Mouse (Mus musculus) forebrain, embryonic 11.5 days (tissue): ENCODE measurements around the gene Ankrd1. TPM values are rescaled to one million over a fixed set of nuclear protein-coding genes. Genes with fewer than 3 reads are reported as not detected.

Source experiments
- ATAC-seq: fragments of 200-750 bp; cut with Nextera tagmentation; replicated peaks from 2 replicates; pipeline ENCODE4 v1.8.0; 2017; ENCODE audit warnings: moderate TSS enrichment; ENCODE audit not compliant: low FRiP score
- DNase-seq: peaks from one replicate; pipeline ENCODE4 v3.0.0-alpha.2; 2017; ENCODE audit warnings: low spot score
- H3K27ac ChIP-seq: fragments of 300-500 bp; sonication (generic); 2 replicates; pipeline ENCODE4 v1.5.1; 2014; ENCODE audit warnings: low read depth, low read length
- H3K27me3 ChIP-seq: fragments of 300-500 bp; sonication (generic); 2 replicates; pipeline ENCODE4 v1.6.1; 2014; ENCODE audit warnings: mild to moderate bottlenecking, low read length, mixed read lengths; ENCODE audit not compliant: control insufficient read depth, insufficient read depth
- H3K36me3 ChIP-seq: fragments of 300-500 bp; sonication (generic); 2 replicates; pipeline ENCODE4 v1.6.1; 2014; ENCODE audit warnings: mild to moderate bottlenecking, low read length, moderate library complexity, mixed read lengths; ENCODE audit not compliant: control insufficient read depth, insufficient read depth
- H3K4me1 ChIP-seq: fragments of 300-500 bp; sonication (generic); replicated peaks from 2 replicates; pipeline ENCODE4 v1.6.1; 2014; ENCODE audit warnings: low read length, mixed read lengths; ENCODE audit not compliant: control insufficient read depth, insufficient read depth
- H3K4me2 ChIP-seq: fragments of 300-500 bp; sonication (generic); 2 replicates; pipeline ENCODE4 v1.6.1; 2014; ENCODE audit warnings: low read depth, mild to moderate bottlenecking, low read length, moderate library complexity, mixed read lengths; ENCODE audit not compliant: severe bottlenecking
- H3K4me3 ChIP-seq: fragments of 300-500 bp; sonication (generic); 2 replicates; pipeline ENCODE4 v1.5.1; 2014; ENCODE audit warnings: low read depth, low read length
- H3K9ac ChIP-seq: fragments of 300-500 bp; sonication (generic); 2 replicates; pipeline ENCODE4 v1.6.1; 2014; ENCODE audit warnings: low read length
- H3K9me3 ChIP-seq: fragments of 300-500 bp; sonication (generic); 2 replicates; pipeline ENCODE4 v1.6.1; 2016; ENCODE audit warnings: low read length, mixed read lengths; ENCODE audit not compliant: control insufficient read depth
- WGBS: fragments of 180-500 bp; shearing (Covaris S2); extraction: QIAGEN DNeasy Blood & Tissue Kit; methylation state at CpG from one replicate; pipeline ENCODE4 v1.1.7; 2014; 5-methylcytosine and 5-hydroxymethylcytosine counted together
- polyA plus RNA-seq: library from polyadenylated mRNA; unstranded; fragments of >200 nt; fragmentation: Nextera tagmentation; extraction: Ambion mirVana; gene quantifications from 2 replicates; pipeline ENCODE4 v1.2.1, GENCODE M21; 2014

Gene Ankrd1
- not detected in 2 replicates for polyA plus RNA-seq

- Histone ChIP-seq H3K27ac (no peak within 1 kb of the TSS), H3K9me3 (no peaks in the 10 kb centered on the region; the same call in 1 of the 2 replicates), H3K4me2 (no peak within 1 kb of the TSS), H3K4me1 (no peaks in the 10 kb centered on the region), H3K4me3 (no peak within 1 kb of the TSS), H3K9ac (no peak within 1 kb of the TSS), H3K36me3 (no peaks in the 10 kb centered on the region), H3K27me3 (no peaks in the 10 kb centered on the region)
- ATAC-seq (no peak), DNase-seq (no peak)
- 81% methylated on average over 14 of the region's 14 CpGs for WGBS
Measured at GRCm38 (mm10) chr19:36119783-36120471, at the start of gene Ankrd1. Ankrd1 (minus strand) TSS chr19:36120099.

GRCm38 (mm10) chr19:36169101-36169500, 49.2 kb upstream of the Ankrd1 start:
- WGBS = 85% methylated on average over 2 of the region's 2 CpGs
- H3K9me3 ChIP-seq = no peaks in the 10 kb centered on the region
- DNase-seq (no peak), ATAC-seq (no peak)
- no peaks in the 10 kb centered on the region for H3K4me1 ChIP-seq
- no peaks in the 10 kb centered on the region for H3K36me3 ChIP-seq
- no peak overlapping the region for H3K4me2 ChIP-seq
- H3K27ac ChIP-seq = no peak overlapping the region
- H3K4me3 ChIP-seq = no peak overlapping the region
- H3K27me3 ChIP-seq = no peaks in the 10 kb centered on the region
- no peak overlapping the region for H3K9ac ChIP-seq

- WGBS = 76% methylated on average over 4 of the region's 4 CpGs
- DNase-seq = no peak
- ATAC-seq = no peak
- no peak overlapping the region for H3K4me2 ChIP-seq
- no peaks in the 10 kb centered on the region for H3K36me3 ChIP-seq
- H3K9ac ChIP-seq = no peak overlapping the region
- no peaks in the 10 kb centered on the region for H3K4me1 ChIP-seq
- H3K27ac ChIP-seq = no peak overlapping the region
- no peak overlapping the region for H3K4me3 ChIP-seq
- no peaks in the 10 kb centered on the region for H3K9me3 ChIP-seq
- H3K27me3 ChIP-seq = no peaks in the 10 kb centered on the region
Measured at GRCm38 (mm10) chr19:36168121-36168520, 48.2 kb upstream of the Ankrd1 start.

GRCm38 (mm10) chr19:36167291-36167896, 47.5 kb upstream of the Ankrd1 start:
- 90% methylated on average over 6 of the region's 6 CpGs for WGBS
- H3K4me2 ChIP-seq = no peak overlapping the region
- no peak for ATAC-seq
- H3K27me3 ChIP-seq = no peaks in the 10 kb centered on the region
- DNase-seq = no peak
- H3K27ac ChIP-seq = no peak overlapping the region
- H3K4me3 ChIP-seq = no peak overlapping the region
- H3K4me1 ChIP-seq = no peaks in the 10 kb centered on the region
- no peaks in the 10 kb centered on the region for H3K9me3 ChIP-seq
- no peak overlapping the region for H3K9ac ChIP-seq
- H3K36me3 ChIP-seq = no peaks in the 10 kb centered on the region

- H3K9me3 ChIP-seq = no peaks in the 10 kb centered on the region
- WGBS = 89% methylated on average over 6 of the region's 6 CpGs
- H3K36me3 ChIP-seq = no peaks in the 10 kb centered on the region
- H3K4me3 ChIP-seq = no peak overlapping the region
- H3K4me1 ChIP-seq = no peaks in the 10 kb centered on the region
- no peak overlapping the region for H3K27ac ChIP-seq
- H3K27me3 ChIP-seq = no peaks in the 10 kb centered on the region
- DNase-seq = no peak
- ATAC-seq = no peak
- no peak overlapping the region for H3K4me2 ChIP-seq
- no peak overlapping the region for H3K9ac ChIP-seq
Measured at GRCm38 (mm10) chr19:36166401-36167160, 46.7 kb upstream of the Ankrd1 start.

- H3K9ac ChIP-seq = no peak overlapping the region
- no peaks in the 10 kb centered on the region for H3K36me3 ChIP-seq
- no peak overlapping the region for H3K27ac ChIP-seq
- DNase-seq (no peak), ATAC-seq (no peak)
- WGBS = 84% methylated on average over 4 of the region's 4 CpGs
- H3K4me1 ChIP-seq = no peaks in the 10 kb centered on the region
- no peak overlapping the region for H3K4me3 ChIP-seq
- no peaks in the 10 kb centered on the region for H3K27me3 ChIP-seq
- H3K4me2 ChIP-seq = no peak overlapping the region
- no peaks in the 10 kb centered on the region for H3K9me3 ChIP-seq
Measured at GRCm38 (mm10) chr19:36165351-36165750, 45.5 kb upstream of the Ankrd1 start.

GRCm38 (mm10) chr19:36150241-36151007, 30.5 kb upstream of the Ankrd1 start:
- no peak for DNase-seq
- Histone ChIP-seq H3K27ac (no peak overlapping the region), H3K4me3 (no peak overlapping the region), H3K27me3 (no peaks in the 10 kb centered on the region), H3K9me3 (no peaks in the 10 kb centered on the region), H3K4me1 (no peaks in the 10 kb centered on the region), H3K9ac (no peak overlapping the region), H3K4me2 (no peak overlapping the region), H3K36me3 (no peaks in the 10 kb centered on the region)
- ATAC-seq = no peak
- WGBS = 83% methylated on average over 4 of the region's 4 CpGs

- Histone ChIP-seq H3K36me3 (no peaks in the 10 kb centered on the region), H3K4me2 (no peak overlapping the region), H3K4me1 (no peaks in the 10 kb centered on the region), H3K9me3 (no peaks in the 10 kb centered on the region), H3K4me3 (no peak overlapping the region), H3K9ac (no peak overlapping the region), H3K27ac (no peak overlapping the region), H3K27me3 (no peaks in the 10 kb centered on the region)
- DNase-seq = no peak
- WGBS = 83% methylated on average over 6 of the region's 6 CpGs
- no peak for ATAC-seq
Measured at GRCm38 (mm10) chr19:36148578-36148977, 28.7 kb upstream of the Ankrd1 start.
